Mouse (Mus musculus) left cerebral cortex, postnatal 14 days (tissue): Measurements from ENCODE around the gene Csrnp1. TPM values are rescaled to one million over a fixed set of nuclear protein-coding genes. Genes with fewer than 3 reads are reported as not detected.

Source experiments
- DNase-seq, 2 experiments: peaks; one replicate each; pipeline ENCODE4 v3.0.0; 2021 to 2022; ENCODE audit warnings: low spot score in 2 of 2, mixed read lengths in 1 of 2
- intact Hi-C: fragments of 180-260 bp; cut with DNase I; formaldehyde crosslinking; loops from one replicate; pipeline ENCODE4 v1.15.1; 2025
- total RNA-seq, 2 experiments: library from RNA; stranded (reverse); gene quantifications; 2 replicates each; pipeline ENCODE4 v1.2.3; 2021

The Csrnp1 gene
- total RNA-seq, 2 experiments from 2014 or later: 9.4 to 11.1 TPM

- intact Hi-C loops: no loop called here
- DNase-seq: no peak
These were observed 24.9 kb upstream of the Csrnp1 start for GRCm38 (mm10) chr9:120009226-120009841.

- DNase-seq: no peak
These were observed 23.4 kb upstream of the Csrnp1 start for GRCm38 (mm10) chr9:120007833-120008232.

GRCm38 (mm10) chr9:120005936-120006335, 21.5 kb upstream of the Csrnp1 start:
- intact Hi-C loops: no loop called here

More at GRCm38 (mm10) chr9:120007833-120008232, 23.4 kb upstream of the Csrnp1 start:
- intact Hi-C loops: no loop called here

GRCm38 (mm10) chr9:120002893-120003292, 18.4 kb upstream of the Csrnp1 start:
- no peak for DNase-seq
- intact Hi-C loops: no loop called here

More at GRCm38 (mm10) chr9:120005936-120006335, 21.5 kb upstream of the Csrnp1 start:
- no peak for DNase-seq

GRCm38 (mm10) chr9:120001945-120002725, 17.7 kb upstream of the Csrnp1 start:
- intact Hi-C loops: no loop called here
- DNase-seq: peak; percentile 62 to 67

- DNase-seq: no peak
- intact Hi-C loops: no loop called here
These were observed 16.3 kb upstream of the Csrnp1 start for GRCm38 (mm10) chr9:120000761-120001160.

- intact Hi-C loops: no loop called here
- DNase-seq: no peak
These were observed 15.2 kb upstream of the Csrnp1 start for GRCm38 (mm10) chr9:119999636-120000035.

- intact Hi-C loops: no loop called here
These were observed 14.3 kb upstream of the Csrnp1 start for GRCm38 (mm10) chr9:119998776-119999175.

GRCm38 (mm10) chr9:119996080-119996479, 11.6 kb upstream of the Csrnp1 start:
- intact Hi-C loops: no loop called here
- no peak for DNase-seq

More at GRCm38 (mm10) chr9:119998776-119999175, 14.3 kb upstream of the Csrnp1 start:
- no peak for DNase-seq

GRCm38 (mm10) chr9:119994207-119994606, 9.7 kb upstream of the Csrnp1 start:
- intact Hi-C loops: no loop called here
- DNase-seq: no peak

- intact Hi-C loops: no loop called here
These were observed 8.8 kb upstream of the Csrnp1 start for GRCm38 (mm10) chr9:119993092-119993844.

GRCm38 (mm10) chr9:119991310-119991709, 6.9 kb upstream of the Csrnp1 start:
- DNase-seq: no peak
- intact Hi-C loops: no loop called here

More at GRCm38 (mm10) chr9:119993092-119993844, 8.8 kb upstream of the Csrnp1 start:
- no peak for DNase-seq

- intact Hi-C loops: no loop called here
These were observed 3.8 kb upstream of the Csrnp1 start for GRCm38 (mm10) chr9:119988304-119988703.

GRCm38 (mm10) chr9:119985881-119986574, 1.6 kb upstream of the Csrnp1 start:
- intact Hi-C loops: no loop called here
- no peak for DNase-seq

More at GRCm38 (mm10) chr9:119988304-119988703, 3.8 kb upstream of the Csrnp1 start:
- DNase-seq: no peak

- intact Hi-C loops: loop anchor here (2.0 kb wide), 1 partner anchor 27 kb away; no protein-coding TSS in a partner anchor
- DNase-seq: peak; percentile 69 to 85
These were observed 598 bp downstream of the Csrnp1 start for GRCm38 (mm10) chr9:119983585-119984535.

GRCm38 (mm10) chr9:119982956-119983551, 1.4 kb downstream of the Csrnp1 start:
- intact Hi-C loops: loop anchor here (2.0 kb wide), 1 partner anchor 28 kb away; no protein-coding TSS in a partner anchor
- DNase-seq: peak in 1 of 2 experiments; percentile 35

GRCm38 (mm10) chr9:119982241-119982811, 2.1 kb downstream of the Csrnp1 start:
- intact Hi-C loops: loop anchor here (2.0 kb wide), 1 partner anchor 28 kb away; no protein-coding TSS in a partner anchor
- peak; percentile 53 to 70 for DNase-seq
